Mouse (Mus musculus): Measurements from ENCODE around the gene Cyp2j8. TPM values are rescaled to one million over a fixed set of nuclear protein-coding genes. Genes with fewer than 3 reads are reported as not detected.
A peak's percentile ranks its signal among the peaks of the same experiment; 100 is the strongest.
"Not testable (repeated sequence)": the region's sequence is repeated elsewhere in the genome, so short reads cannot be mapped to it uniquely, and the experiment has no call there.

The Cyp2j8 gene
- under 1 TPM in 1 of 2 experiments, not detected in 1; 0.23 TPM for total RNA-seq (2021)
- long read RNA-seq, experiment 1: 0 reads
- long read RNA-seq, experiment 2: 0 reads

DNA sequence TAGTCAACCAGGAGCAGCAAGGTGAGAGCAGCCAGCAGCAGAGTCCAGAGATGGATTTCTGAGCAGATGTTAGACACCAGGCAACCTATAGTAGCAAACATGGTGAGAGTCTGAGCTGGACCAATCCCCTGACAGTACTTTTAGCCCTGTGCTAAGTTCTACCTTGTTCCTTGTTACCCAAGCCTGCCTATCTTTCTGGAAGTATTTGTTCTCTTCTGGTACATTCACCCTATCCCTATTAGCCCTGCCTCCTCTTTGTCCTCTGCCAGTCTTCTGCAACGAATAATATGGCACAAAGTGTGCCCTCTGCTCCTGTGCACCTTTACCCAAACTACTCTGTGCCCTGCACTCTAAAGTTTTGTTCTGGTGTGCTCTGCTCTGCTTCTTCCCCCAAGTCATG is at the start of gene Cyp2j8:
Gene Cyp2j8, minus strand, starts transcription at position 101 of the 400 bp plus-strand sequence.
- no peak for DNase-seq (ENCODE audit: low spot score in 2 of 2)

DNA sequence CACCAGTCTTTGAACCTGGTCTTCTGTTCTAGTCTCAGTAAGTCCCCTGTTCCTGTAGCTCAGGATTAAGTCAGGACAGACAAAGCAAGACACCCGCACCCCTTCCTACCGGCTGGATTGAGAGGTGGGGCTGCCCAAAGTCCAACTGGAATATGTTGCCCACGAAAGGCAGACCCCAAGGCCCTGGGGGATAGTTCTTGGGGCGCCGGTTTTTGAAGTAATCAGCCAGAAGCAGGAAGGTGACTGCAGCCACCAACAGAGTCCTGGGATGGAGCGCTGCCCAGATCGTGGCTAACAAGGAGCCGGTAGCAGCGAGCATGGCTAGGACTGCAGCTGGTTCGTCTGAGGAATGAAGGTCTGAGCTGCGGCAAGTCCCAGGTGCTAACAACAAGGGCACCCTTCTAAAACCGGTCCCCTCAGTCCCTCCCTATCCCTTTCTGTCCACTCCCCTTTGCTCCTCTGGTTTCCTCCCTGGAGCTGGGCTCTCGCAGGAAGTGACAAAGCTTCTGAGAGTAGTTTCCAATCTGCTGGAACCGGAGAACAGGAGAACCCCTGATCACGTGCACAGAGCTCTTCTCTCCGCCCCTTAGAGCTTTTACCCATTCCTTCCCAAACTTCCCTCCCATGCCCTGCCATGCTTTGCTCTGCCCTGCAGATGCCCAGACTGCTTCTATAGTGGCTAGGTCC is 46.1 kb upstream of the Cyp2j8 start, which contains the start of gene Cyp2j6:
Gene Cyp2j6, minus strand, starts transcription at position 529 of the 687 bp plus-strand sequence.
- peak; percentile 31 to 40 for DNase-seq (ENCODE audit: low spot score in 2 of 2)

DNA sequence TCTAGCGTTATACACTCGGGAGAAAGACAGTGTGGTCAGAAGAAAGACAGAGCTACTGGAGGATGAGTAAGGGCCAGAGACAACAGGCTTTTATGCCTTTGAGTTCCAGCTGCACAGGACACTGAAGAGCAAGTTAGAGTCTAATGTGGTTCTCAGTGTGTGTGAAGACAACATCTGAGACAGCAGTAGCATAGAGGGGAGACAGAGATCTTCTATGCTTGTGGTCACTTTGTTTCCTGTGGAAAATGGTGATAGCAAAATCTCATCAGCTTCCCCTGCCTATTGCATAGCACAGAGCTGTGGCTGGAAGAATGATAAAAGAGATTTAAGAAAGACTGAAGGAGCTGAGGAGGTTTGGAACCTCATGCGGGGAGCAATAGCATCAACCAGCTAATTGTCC is 44.4 kb upstream of the Cyp2j8 start:
- DNase-seq (ENCODE audit: low spot score in 2 of 2): no peak

DNA sequence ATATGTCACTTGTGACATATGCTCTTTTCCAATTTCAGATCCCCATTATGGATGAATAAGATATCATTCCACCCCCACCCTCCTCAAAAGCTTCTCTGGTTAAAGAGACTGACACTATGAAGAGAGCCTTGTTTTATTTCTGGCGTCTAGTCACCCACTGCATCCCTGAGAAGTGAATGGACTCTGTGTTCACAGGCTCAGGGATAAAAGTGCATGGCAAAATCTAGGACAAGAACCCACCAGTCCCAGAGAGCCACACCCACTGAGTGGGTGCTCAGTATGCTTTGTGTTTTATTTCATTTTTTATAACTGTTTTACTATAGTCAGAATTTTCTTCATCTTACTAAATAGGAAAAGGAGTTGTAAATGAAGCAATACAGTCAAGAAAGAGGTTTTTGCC is 38.8 kb upstream of the Cyp2j8 start:
- DNase-seq (ENCODE audit: low spot score in 2 of 2): peak; percentile 9 to 47

DNA sequence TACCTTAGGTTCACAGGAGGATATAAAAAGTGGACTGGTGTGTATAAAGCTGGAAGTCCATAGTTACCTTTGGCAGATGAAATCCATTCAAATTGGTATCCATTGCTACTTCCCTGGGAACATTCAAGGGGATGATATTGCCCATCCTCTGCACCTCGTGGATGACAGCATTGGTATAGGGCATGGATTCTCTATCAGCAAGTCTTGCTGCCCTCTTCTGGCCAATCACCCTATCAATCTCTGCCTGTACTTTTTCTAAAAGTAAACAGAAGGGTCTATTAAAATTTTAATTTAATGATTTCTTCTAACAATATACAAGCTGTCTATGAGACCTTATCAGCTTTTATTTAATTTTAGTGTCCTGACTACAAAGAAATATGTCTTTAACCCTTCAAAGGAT is 18.6 kb upstream of the Cyp2j8 start:
- DNase-seq (ENCODE audit: low spot score in 2 of 2): peak; percentile 7 to 13

DNA sequence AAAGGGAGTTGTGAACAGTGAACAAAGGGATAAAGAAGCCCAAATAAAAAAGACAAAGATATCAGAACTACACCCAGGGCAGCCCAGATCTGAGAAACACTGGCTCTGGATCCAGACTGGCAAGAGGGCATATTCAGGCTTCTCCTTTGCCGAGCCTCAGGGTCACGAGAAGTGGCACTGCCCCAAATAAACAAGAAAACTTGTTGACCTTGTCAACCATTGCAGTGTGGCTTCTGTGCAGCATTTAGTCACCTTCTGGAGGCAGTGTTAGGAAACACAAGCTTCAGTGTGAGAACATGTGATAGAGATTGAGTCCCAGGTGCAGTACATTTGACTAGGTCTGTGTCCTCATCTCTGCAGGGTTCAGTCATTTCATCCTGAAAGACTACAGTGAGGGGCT is 15.1 kb upstream of the Cyp2j8 start:
- DNase-seq (ENCODE audit: low spot score in 2 of 2): no peak

DNA sequence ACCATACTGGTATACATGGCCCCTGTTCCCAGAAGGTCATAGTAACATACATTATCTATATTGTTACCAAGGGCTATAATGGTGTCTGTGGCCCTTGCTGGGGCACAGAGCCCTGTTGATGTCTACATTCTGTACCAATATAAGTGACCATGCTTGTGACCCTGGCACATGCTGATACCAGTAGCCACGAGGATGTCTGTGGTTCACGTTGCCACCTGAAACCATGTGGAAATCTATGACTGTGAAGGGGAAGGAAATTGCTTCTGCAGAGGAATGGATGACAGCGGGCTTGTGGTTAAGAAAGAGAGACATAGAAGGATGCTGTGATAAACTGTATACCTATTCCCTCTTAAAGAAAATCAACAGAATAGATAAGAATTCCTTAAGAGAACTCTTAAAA is 2.9 kb upstream of the Cyp2j8 start:
- no peak for DNase-seq (ENCODE audit: low spot score in 2 of 2)

DNA sequence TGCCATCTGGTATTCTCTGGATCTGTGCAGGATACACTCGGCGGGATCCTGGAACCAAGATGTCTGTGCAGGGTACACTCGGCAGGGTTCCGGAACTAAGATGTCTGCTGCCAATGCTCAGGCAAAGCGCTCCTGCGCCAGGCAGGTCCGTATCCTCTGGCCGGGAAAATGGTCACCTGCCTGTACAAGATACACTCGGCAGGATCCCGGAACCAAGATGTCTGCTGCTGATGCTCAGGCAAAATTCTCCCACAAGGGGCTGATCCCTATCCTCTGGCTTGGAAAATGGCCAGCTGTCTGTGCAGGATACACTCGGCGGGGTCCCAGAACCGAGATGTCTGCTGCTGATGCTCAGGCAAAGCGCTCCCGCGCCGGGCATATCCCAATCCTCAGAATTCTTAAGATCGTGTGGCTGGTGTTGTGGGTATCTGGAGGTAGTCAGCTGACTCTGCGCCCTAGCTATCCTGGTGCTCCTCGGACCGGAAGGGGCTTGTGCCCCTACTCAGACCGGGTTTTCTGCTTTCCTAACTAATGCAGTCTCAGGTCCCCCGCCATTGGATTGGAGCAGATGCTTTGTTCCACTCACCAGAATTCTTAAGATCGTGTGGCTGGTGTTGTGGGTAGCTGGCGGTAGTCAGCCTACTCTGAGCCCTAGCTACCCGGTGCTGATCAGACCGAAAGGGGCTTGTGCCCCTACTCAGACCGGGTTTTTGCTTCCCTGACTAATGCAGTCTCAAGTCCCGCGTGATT is 43.7 kb downstream of the Cyp2j8 start:
- not testable (repeated sequence) for DNase-seq (ENCODE audit: low spot score in 2 of 2)

Other genes starting within 250 kb of the Cyp2j8 start
- gene Cyp2j11, start 158.7 kb downstream of the Cyp2j8 start, total RNA-seq (2021): under 1 TPM; 0.16 to 0.19 TPM
- gene Cyp2j6, start 46.3 kb upstream of the Cyp2j8 start, total RNA-seq (2021): 10 to 100 TPM; 14.6 to 15.6 TPM
- 10 to 100 TPM; 26.4 to 27.9 TPM for gene Cyp2j9, start 84.2 kb upstream of the Cyp2j8 start, total RNA-seq (2021)
- gene Cyp2j5, start 156.8 kb upstream of the Cyp2j8 start, total RNA-seq (2021): not detected